Mouse (Mus musculus) forebrain, postnatal 0 days (tissue): ENCODE results near the gene Cryba1. TPM values are rescaled to one million over a fixed set of nuclear protein-coding genes. Genes with fewer than 3 reads are reported as not detected.

Experiments
- ATAC-seq: fragments of 200-750 bp; cut with Nextera tagmentation; 2 replicates; pipeline ENCODE4 v1.8.0; 2017; ENCODE audit warnings: mild to moderate bottlenecking, moderate library complexity
- DNase-seq: peaks from one replicate; pipeline ENCODE4 v3.0.0-alpha.2; 2015
- H3K27ac ChIP-seq: fragments of 300-500 bp; sonication (generic); 2 replicates; pipeline ENCODE4 v1.5.1; 2014; ENCODE audit warnings: low read depth, mild to moderate bottlenecking, antibody characterized with exemption, low read length, moderate library complexity, mixed read lengths
- H3K27me3 ChIP-seq: fragments of 300-500 bp; sonication (generic); 2 replicates; pipeline ENCODE4 v1.6.1; 2014; ENCODE audit warnings: mild to moderate bottlenecking, low read length, mixed read lengths; ENCODE audit not compliant: insufficient read depth
- H3K36me3 ChIP-seq: fragments of 300-500 bp; sonication (generic); 2 replicates; pipeline ENCODE4 v1.6.1; 2014; ENCODE audit warnings: mild to moderate bottlenecking, moderate library complexity; ENCODE audit not compliant: insufficient read depth
- H3K4me1 ChIP-seq: fragments of 300-500 bp; sonication (generic); 2 replicates; pipeline ENCODE4 v1.6.1; 2014; ENCODE audit warnings: antibody characterized with exemption; ENCODE audit not compliant: insufficient read depth
- H3K4me2 ChIP-seq: fragments of 300-500 bp; sonication (generic); 2 replicates; pipeline ENCODE4 v1.6.1; 2014; ENCODE audit warnings: low read depth, mild to moderate bottlenecking, moderate library complexity
- H3K4me3 ChIP-seq: fragments of 300-500 bp; sonication (generic); 2 replicates; pipeline ENCODE4 v1.5.1; 2014; ENCODE audit warnings: low read depth, low read length, mixed read lengths
- H3K9ac ChIP-seq: fragments of 300-500 bp; sonication (generic); 2 replicates; pipeline ENCODE4 v1.6.1; 2014; ENCODE audit warnings: mild to moderate bottlenecking
- H3K9me3 ChIP-seq: fragments of 300-500 bp; sonication (generic); 2 replicates; pipeline ENCODE4 v1.6.1; 2016; ENCODE audit warnings: low read length
- CTCF ChIP-seq: sonication (generic); IDR thresholded peaks from 2 replicates; pipeline ENCODE4 v1.5.1; 2016; ENCODE audit warnings: antibody characterized with exemption, control low read depth, low read depth
- WGBS: fragments of 180-500 bp; shearing (Covaris S2); extraction: QIAGEN DNeasy Blood & Tissue Kit; methylation state at CpG from one replicate; pipeline ENCODE4 v1.1.7; 2014; 5-methylcytosine and 5-hydroxymethylcytosine counted together
- polyA plus RNA-seq: library from polyadenylated mRNA; unstranded; fragments of >200 nt; fragmentation: Nextera tagmentation; extraction: Ambion mirVana; gene quantifications from 2 replicates; pipeline ENCODE4 v1.2.1, GENCODE M21; 2015
- total RNA-seq: library from RNA; depleted of rRNA; stranded (reverse); fragments of >200 nt; gene quantifications from 2 replicates; pipeline ENCODE4 v1.2.3, GENCODE M21; 2014; rRNA removed

The Cryba1 gene
- total and polyA plus RNA-seq, 2 experiments from 2014 or later = 0.41 to 0.95 TPM

DNA sequence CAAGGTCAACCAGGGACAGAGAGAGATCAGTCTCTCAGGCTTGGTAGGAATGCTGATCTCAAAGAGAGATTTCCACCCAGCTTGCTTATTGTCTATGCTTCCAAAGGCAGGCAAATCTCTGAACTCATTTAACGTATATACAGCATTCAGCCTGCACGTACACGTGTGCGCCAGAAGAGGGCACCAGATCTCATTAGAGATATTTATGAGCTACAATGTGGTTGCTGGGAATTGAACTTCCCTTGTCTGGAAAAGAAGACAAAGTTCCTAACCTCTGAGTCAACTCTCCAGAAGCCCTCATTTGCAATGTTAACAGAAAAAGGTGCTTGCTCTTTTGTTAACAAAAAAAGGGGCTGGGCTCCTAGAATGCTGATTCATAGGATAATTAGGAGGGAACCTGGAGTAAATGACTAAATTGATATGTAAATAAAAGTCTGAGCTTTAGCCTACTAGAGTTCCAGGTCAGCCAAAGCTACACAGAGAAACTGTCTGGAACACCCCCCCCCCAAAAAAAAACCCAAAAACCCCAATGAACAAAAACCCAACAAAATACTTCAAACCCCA is 51.6 kb downstream of the Cryba1 start:
- no peaks in the 10 kb centered on the region for H3K9me3 ChIP-seq
- no peak for TF ChIP-seq CTCF
- H3K9ac ChIP-seq = no peak overlapping the region
- 70% methylated on average over 4 of the region's 4 CpGs for WGBS
- no peak for ATAC-seq
- DNase-seq = no peak
- H3K27me3 ChIP-seq = no peaks in the 10 kb centered on the region
- H3K36me3 ChIP-seq = no peaks in the 10 kb centered on the region
- H3K27ac ChIP-seq = no peak overlapping the region
- no peaks in the 10 kb centered on the region for H3K4me1 ChIP-seq
- H3K4me2 ChIP-seq = no peak overlapping the region
- no peak overlapping the region for H3K4me3 ChIP-seq

- Histone ChIP-seq H3K9me3 (no peaks in the 10 kb centered on the region), H3K27me3 (no peaks in the 10 kb centered on the region), H3K9ac (no peak overlapping the region), H3K27ac (no peak overlapping the region), H3K4me3 (no peak overlapping the region), H3K36me3 (no peaks in the 10 kb centered on the region), H3K4me2 (no peak overlapping the region), H3K4me1 (no peaks in the 10 kb centered on the region)
- 93% methylated on average over 2 of the region's 2 CpGs for WGBS
- DNase-seq = no peak
- ATAC-seq = no peak
- TF ChIP-seq CTCF = no peak
These were observed 52.3 kb downstream of the Cryba1 start for GRCm38 (mm10) chr11:77672746-77673145.

Other genes with a start within 250 kb of the Cryba1 start
- 81.7 and 81.9 TPM in 2 replicates for gene Ankrd13b, start 235.6 kb downstream of the Cryba1 start, total RNA-seq
- gene Ankrd13b, start 235.6 kb downstream of the Cryba1 start, polyA plus RNA-seq = 55.4 and 56.8 TPM in 2 replicates
- gene Git1, start 231.7 kb downstream of the Cryba1 start, total RNA-seq = 91.2 and 126 TPM in 2 replicates
- gene Git1, start 231.7 kb downstream of the Cryba1 start, polyA plus RNA-seq = 20.1 and 22.1 TPM in 2 replicates
- gene Abhd15, start 210.2 kb downstream of the Cryba1 start, total RNA-seq = 1.6 and 1.9 TPM in 2 replicates
- gene Abhd15, start 210.2 kb downstream of the Cryba1 start, polyA plus RNA-seq = 1.1 and 1.5 TPM in 2 replicates
- 7.7 and 12.4 TPM in 2 replicates for gene Trp53i13, start 209.3 kb downstream of the Cryba1 start, total RNA-seq
- 12.3 and 12.4 TPM in 2 replicates for gene Trp53i13, start 209.3 kb downstream of the Cryba1 start, polyA plus RNA-seq
- not detected in 2 replicates for gene Gm10392, start 206.1 kb downstream of the Cryba1 start, total RNA-seq
- gene Gm10392, start 206.1 kb downstream of the Cryba1 start, polyA plus RNA-seq = not detected in 2 replicates
- gene Taok1, start 117.5 kb downstream of the Cryba1 start, total RNA-seq = 74.2 and 87.4 TPM in 2 replicates
- 20.4 and 30.8 TPM in 2 replicates for gene Taok1, start 117.5 kb downstream of the Cryba1 start, polyA plus RNA-seq
- gene Nufip2, start 39.1 kb downstream of the Cryba1 start, total RNA-seq = 42.9 and 52.0 TPM in 2 replicates
- 1.7 and 3.0 TPM in 2 replicates for gene Nufip2, start 39.1 kb downstream of the Cryba1 start, polyA plus RNA-seq
- 67.5 and 85.2 TPM in 2 replicates for gene Myo18a, start 38.0 kb upstream of the Cryba1 start, total RNA-seq
- gene Myo18a, start 38.0 kb upstream of the Cryba1 start, polyA plus RNA-seq = 23.9 and 33.8 TPM in 2 replicates
- not detected in 2 replicates for gene Gm10277, start 62.5 kb upstream of the Cryba1 start, total RNA-seq
- 0.29 TPM in 1 of 2 replicates, not detected in the other for gene Gm10277, start 62.5 kb upstream of the Cryba1 start, polyA plus RNA-seq
- gene Pipox, start 168.8 kb upstream of the Cryba1 start, total RNA-seq = 3.8 and 6.8 TPM in 2 replicates
- gene Pipox, start 168.8 kb upstream of the Cryba1 start, polyA plus RNA-seq = 3.7 and 4.2 TPM in 2 replicates
- 150 and 194 TPM in 2 replicates for gene Sez6, start 205.5 kb upstream of the Cryba1 start, total RNA-seq
- 183 and 214 TPM in 2 replicates for gene Sez6, start 205.5 kb upstream of the Cryba1 start, polyA plus RNA-seq